Mouse (Mus musculus): ENCODE measurements around the gene Rnf181. TPM values are rescaled to one million over a fixed set of nuclear protein-coding genes. Genes with fewer than 3 reads are reported as not detected.

Rnf181 gene
- total RNA-seq (2015; ENCODE audit: low replicate concordance) (37.1 and 51.6 TPM in 2 replicates), total RNA-seq (2017; ENCODE audit: low replicate concordance) (44.0 and 47.3 TPM in 2 replicates)

DNA sequence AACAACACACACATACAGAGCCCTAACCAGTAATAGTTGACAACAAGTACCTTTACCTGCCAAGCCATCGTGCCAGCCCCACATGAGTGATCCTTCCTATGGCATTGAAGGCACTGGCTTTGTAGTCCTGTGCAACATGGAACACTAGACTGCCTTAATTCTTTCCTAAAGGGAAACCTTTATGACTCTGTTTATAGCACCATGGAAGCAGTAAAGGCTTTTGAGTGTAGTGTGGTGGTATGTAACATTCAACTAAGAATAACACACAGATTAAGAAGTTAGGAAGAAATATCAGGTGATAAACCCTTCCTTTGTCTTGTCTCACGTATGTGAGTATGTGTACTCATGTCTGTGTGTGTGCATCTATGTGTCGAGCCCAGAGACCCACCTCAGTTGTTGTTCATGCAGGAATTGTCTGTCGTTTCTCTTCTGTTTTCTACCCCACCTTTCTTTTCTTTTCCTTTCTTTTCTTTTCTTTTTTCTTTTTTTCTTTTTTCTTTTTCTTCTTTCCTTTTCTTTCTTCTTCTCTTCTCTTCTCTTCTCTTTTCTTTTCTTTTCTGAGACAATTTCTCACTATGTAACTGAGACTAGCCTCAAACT lies at the start of gene Rnf181:
TSS of gene Rnf181 (minus strand) at position 113 of the 600 bp plus-strand sequence.
- no peak for ATAC-seq (replicated peaks; ENCODE audit: low FRiP score, poor library complexity, severe bottlenecking)

DNA sequence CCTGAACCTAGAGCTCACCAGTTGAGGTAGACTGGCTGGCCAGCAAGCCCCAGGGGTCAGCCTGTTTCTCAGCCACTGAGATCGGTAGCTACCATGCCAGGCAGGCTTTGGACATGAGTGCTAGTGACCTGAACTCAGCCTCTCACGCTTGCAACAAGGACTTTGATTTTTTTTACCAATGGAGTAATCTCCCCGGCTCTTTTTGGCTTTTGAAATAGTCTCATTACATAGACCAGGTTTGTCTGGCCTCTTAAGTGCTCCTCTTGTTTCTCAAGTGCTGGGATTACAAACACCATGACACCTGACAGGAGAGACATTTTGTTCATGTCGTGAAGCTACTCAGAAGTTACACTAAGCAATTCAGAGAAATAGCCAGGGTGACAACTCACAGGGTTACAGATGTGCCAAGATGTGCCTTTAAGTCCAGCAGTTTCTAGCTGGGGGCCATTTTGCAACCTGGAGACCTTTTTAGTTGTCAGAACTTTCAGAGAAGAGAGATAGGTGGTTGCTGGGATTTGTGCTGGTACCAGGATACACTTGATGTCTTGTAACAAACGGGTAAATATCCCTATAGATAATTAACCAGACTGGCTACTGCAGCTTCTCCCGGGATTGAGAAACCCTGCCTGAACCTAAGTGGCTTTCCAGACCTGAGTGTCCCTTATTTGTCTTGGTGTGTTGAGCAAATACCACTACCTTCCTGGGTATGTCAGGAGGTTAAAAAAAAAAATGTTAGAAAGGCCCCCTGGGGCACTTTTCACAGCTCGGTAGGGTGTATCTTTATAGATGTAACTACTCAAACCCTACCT lies 49.4 kb upstream of the Rnf181 start:
- ATAC-seq (replicated peaks; ENCODE audit: low FRiP score, poor library complexity, severe bottlenecking) = no peak

DNA sequence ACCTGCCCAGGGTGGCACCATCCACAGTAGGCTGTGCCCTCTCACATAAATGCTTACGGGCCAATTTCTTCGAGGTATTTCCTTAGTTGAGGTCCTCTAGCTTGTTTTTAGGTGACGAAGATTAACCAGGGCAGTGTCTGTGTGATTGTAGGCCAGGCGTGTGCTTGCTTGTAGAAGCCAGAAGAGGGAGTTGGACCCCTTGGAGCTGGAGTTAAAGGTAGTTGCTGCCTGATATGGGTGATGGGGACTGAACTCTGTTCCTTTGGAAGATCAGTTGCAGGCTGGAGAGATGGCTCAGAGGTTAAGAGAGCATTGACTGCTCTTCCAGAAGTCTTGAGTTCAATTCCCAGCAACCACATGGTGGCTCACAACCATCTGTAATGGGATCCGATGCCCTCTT lies 48.4 kb upstream of the Rnf181 start:
- ATAC-seq (replicated peaks; ENCODE audit: low FRiP score, poor library complexity, severe bottlenecking) = no peak

DNA sequence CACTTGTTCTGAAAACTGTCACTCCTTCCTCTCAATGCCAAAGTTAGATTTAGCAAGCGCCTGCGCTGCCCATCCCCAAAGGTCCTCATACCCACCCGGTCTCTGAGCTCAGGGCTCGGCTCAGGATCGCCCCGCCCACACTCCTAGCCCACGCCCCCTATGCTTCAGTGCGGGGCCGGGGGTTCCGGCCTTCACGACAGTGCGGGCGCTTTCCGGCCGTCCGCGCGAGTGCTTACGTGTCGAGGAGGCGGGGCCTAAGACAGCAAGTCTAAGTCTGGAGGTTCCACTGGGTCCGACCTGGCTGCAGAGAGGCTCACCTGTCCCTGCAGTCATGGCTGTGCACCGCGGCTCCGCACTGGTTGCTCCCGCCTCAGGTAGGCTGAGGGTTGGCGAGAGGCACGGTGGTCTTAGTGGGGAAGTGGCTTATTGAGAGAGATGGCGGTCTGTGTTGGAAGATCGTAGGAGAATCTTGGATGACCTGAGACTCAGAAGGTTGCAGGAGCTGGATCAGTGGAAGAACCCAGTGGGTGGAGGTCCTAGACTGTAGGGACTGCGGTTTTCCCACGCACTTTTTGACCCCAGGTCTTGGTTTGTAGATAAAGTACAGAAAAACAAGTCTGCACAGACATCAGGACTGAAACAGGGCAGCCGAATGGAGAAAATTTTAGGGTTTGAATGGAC lies 47.5 kb upstream of the Rnf181 start, which contains the start of gene Ggcx:
TSS of gene Ggcx (plus strand) at position 233 of the 681 bp plus-strand sequence.
- ATAC-seq (replicated peaks; ENCODE audit: low FRiP score, poor library complexity, severe bottlenecking) = peak; percentile 96

DNA sequence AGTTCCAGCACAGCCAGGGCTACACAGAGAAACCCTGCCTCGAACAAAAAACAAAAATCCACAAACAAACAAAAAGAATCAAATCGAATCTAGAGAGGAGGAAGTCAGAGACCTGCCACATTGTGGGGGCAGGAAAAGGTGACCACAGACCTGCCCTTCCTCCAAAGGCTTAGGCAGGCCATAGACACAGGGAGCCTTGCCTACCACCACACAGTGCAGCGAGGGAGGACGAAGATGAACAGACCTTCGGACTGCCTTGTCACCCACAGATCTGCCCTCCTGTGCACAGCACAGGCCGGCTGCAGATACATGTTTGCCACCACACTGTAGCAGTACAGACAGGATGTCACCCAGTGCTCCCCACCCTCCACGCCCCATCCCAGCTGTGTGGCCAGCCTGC lies 43.8 kb upstream of the Rnf181 start:
- ATAC-seq (replicated peaks; ENCODE audit: low FRiP score, poor library complexity, severe bottlenecking) = no peak

DNA sequence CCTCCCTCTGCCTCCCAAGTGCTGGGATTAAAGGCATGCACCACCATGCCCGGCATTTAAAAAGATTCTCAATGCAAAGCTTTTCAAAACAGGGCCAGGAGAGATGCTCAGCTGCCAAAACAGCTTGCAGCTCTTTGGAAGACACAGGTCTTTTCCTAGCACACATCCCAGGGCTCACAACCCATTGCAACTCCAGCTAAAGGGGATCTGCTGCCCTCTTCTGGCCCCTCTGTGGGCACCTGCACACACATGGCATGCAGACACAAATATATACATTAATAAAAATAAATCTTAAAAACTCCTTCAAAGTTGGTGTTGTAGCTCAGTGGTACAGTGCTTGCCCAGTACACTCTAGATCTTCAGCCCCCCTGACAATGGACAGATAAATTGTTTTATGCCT lies 43.2 kb upstream of the Rnf181 start:
- ATAC-seq (replicated peaks; ENCODE audit: low FRiP score, poor library complexity, severe bottlenecking) = no peak

DNA sequence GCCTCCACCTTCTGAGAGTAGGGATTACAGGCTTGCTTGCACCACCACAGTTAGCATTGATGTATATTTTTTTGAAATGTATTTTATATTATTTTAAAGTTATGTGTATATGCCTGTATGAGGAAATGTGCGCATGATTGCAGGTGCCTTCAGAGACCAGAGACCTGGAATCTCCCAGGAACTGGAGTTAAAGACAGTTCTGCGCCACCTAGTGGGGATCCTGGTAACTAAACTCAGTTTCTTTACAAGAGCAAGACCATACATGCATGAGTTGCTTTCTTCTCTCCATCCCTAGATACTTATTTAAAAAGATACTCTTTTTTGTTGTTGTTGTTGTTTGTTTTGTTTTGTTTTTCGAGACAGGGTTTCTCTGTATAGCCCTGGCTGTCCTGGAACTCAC lies 42.8 kb upstream of the Rnf181 start:
- ATAC-seq (replicated peaks; ENCODE audit: low FRiP score, poor library complexity, severe bottlenecking) = 0 out of 2 replicates have a peak, but pooled peaks have one; percentile 45

DNA sequence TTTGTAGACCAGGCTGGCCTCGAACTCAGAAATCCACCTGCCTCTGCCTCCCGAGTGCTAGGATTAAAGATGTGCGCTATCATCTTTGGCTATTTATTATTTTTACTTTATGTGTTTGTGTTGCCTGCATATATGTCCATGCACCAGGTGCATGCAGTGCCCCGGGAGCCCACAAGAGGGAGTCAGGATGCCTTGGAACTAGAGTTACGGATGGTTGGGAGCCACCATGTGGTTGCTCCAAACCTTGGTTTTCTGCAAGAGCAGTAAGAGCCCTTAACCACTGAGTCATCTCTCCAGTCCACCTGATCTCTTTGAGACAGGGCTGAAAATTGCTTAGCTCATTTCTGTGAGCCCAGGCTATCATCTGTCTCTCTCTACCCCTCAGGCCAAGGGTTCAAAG lies 40.4 kb upstream of the Rnf181 start:
- peak; percentile 96 for ATAC-seq (replicated peaks; ENCODE audit: low FRiP score, poor library complexity, severe bottlenecking)

DNA sequence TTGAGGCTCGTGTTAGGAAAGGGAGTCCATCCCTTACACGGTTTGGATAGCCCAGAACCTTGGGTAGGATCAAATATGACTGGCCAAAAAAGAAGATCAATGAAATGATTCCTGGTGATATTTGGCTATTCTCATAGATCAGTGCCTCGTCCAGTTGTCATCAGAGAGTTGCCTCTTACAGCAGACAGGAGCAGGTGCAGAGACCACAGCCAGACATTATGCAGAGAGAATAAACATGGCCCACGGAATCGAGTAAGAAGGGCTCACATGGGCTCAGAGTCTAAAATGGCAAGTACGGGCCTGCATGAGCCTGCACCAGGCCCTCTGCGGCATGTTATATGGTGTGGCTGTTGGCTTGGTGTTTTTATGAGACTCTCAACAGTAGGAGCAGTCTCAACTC lies 38.6 kb upstream of the Rnf181 start:
- no peak for ATAC-seq (replicated peaks; ENCODE audit: low FRiP score, poor library complexity, severe bottlenecking)

DNA sequence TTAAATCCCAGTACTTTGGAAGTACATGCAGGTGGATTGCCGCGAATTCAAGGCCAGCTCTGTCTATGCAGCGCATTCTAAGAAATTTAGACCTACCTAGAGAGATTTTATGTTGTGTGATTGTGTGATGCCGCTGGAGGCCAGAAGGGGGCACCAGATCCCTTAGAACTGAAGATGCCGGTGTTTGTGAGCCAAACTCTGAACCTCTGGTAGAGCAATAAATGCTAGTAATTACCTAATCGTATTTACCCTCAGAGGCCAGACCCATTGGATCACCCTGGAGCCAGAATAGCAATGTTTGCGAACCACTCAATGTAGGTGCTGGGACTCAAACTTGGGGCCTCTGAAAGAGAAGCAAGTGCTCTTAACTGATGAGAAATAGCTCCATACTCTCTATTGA lies 35.1 kb upstream of the Rnf181 start:
- ATAC-seq (replicated peaks; ENCODE audit: low FRiP score, poor library complexity, severe bottlenecking) = peak; percentile 88

DNA sequence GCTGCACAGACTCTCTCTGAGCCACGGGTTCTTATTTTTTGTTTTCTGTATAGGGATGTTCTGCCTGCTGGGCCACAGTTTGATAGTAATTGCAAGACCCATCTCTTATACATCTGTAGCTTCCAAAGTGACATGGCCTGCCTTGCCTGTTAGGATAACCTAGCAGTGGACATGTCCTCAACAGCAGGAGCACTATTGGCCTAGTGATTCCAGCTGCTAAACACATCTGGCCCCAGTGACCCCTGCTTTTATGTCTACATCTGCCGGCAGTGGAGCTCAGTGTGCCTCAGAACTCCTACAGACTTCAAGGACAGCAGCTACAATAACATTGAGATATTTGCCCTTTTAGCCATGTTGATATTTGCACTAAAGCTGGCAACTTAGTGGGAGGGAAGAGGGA lies 33.2 kb upstream of the Rnf181 start:
- ATAC-seq (replicated peaks; ENCODE audit: low FRiP score, poor library complexity, severe bottlenecking) = no peak

DNA sequence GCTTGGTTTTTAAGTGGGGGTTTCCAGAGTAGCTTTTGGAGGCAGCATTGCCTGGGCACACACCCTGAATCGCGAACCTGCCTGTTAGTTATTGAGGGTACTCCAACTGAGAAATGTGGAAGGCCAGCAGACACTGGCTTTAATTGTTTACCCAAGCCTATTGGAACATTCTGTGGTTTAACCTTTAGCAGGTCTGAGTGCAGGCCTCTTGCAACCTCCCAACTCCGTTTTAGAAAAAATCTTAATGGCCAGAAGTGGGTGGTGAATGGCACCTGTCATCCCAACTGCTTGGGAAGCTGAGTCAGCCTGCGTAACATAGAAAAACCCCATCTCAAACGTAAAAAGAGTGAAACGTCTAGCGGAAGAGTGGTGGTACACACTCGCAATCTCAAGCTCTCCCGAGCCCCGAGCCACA lies 30.1 kb upstream of the Rnf181 start:
- no peak for ATAC-seq (replicated peaks; ENCODE audit: low FRiP score, poor library complexity, severe bottlenecking)

DNA sequence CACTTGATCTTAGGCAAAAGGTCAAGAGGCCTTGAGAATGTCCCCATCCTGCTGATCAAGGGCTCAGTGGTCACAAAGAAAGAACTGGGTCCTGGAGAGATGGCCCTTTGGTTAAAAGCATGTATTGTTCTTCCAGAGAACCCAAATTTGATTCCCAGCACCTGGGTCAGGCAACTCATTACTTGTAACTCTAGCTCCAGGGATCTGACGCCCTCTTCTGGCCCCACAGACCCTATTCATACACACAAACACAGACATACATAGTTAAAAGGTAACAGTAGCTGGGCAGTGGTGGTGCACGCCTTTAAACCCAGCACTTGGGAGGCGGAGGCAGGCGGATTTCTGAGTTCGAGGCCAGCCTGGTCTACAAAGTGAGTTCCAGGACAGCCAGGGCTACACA lies 25.6 kb upstream of the Rnf181 start:
- no peak for ATAC-seq (replicated peaks; ENCODE audit: low FRiP score, poor library complexity, severe bottlenecking)

DNA sequence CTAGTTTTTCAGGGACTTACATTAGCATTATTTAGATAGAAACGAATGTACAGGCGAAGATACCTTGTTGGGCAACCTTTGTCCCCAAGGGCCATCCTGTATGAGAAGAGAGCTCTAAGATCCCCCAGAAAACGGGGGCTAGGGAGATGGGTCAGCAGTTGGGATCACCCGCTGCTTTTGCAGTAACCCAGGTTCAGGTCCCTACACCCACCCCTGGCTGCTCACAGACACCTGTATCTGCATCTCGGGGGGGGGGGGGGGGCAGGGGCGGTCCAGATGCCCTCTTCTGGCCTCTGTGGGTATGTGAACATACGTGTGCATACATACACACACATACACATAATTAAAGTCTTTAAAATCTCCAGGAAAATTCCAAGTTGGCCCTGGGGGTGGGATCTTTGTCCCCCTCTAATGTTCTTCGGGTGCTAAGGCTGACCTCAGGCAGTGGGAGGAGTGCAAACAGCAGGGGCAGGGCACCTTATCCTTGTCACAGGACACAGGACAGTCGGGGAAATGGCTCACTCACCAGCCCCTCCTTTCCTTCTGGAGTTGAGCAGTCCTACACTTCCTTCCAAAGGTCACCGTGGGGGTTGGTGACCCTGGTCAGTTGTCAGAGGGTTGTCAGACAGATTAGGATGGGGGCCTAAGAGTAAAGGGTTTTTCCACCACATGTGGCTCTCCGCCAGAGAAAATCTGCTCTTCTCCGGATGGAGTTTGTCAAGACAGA lies 24.2 kb upstream of the Rnf181 start:
- peak; percentile 61 for ATAC-seq (replicated peaks; ENCODE audit: low FRiP score, poor library complexity, severe bottlenecking)

DNA sequence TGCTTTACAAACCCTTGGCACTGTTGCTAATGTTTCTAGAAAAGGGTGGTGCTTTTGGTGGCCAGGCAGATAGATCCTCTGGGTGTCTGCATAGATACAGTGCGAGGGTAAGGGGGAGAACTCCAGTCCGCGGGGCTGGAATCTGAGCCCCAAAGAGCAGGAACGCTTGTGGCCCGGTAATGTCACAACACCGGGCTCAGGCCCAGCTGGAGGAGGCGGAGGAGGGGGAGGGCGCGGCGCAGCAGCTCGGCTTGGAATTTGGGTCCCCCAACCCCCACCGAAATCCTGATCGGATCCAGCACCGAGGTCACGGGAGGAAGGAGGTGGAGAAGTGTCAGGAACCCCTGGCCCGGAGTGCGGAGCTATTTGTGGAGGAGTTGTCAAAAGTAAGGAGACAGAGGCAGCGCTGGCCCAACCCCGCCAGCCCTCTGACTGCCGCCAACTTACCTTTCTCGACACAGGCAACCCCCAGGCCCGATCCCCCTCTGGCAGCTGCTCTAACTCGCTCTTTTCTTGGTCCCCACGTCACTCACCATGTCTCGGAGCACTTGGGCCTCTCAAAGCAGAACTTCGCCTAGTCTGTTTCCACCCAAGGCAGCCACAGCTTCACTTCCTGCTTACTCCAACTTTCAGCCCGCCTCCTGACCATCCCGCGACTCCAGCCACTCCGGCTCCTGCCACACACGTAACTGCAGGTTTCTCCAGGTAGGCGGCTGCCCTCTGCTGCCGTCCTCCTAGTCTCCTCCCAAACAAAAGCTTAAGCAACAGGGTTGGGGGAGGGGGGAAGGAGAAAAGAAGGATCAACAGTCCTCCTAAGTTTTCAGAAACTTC lies 23.4 kb upstream of the Rnf181 start, which contains the start of gene Vamp8:
TSS of gene Vamp8 (minus strand) at position 763 of the 831 bp plus-strand sequence.
- peak; percentile 63 for ATAC-seq (replicated peaks; ENCODE audit: low FRiP score, poor library complexity, severe bottlenecking)

DNA sequence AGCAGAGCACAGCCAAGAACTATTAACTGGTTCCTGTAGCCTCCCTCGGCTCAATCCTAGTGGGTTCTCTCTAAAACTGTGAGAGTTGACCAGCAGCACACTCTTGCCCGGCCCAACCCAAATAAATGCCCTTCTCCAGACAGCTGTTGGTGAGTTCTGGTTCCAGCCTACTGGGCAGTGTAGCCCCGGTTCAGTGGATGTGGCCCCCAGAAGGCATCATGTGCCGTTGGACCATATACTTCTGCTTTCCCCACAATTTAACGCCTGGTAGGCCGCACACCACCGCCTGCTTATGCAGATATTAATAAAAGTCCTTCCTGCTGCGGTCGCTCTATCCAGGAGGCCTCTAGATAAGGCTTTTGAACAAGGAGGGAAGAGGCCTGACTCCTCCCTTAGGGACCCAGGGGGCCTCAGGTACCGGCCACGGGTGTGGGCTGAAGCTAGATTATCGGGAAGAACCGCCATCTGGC lies 22.8 kb upstream of the Rnf181 start:
- peak; percentile 80 for ATAC-seq (replicated peaks; ENCODE audit: low FRiP score, poor library complexity, severe bottlenecking)

DNA sequence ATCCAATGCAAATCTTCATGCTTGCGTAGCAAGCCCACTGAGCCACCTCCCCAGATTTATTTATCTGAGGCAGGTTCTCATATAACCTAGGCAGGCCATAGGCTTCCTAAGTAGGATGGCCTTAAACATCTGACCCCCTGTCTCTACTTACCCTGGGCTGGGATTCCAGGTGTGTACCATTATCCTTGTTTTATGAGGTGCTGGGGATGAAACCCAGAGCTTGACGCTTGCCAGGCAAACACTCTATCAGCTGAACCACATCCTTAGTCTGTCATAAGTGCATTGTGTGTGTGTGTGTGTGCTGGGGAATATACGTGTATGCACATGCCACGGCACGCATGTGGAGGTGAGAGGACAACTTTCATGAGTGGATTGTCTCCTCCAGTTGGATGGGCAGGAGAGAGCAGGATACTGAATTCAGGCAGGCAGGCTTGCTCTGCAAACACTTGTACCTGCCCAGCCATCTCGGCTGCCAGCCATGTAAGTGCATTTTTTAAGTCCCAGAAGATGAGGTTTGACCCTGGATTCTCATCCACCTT lies 22.1 kb upstream of the Rnf181 start:
- ATAC-seq (replicated peaks; ENCODE audit: low FRiP score, poor library complexity, severe bottlenecking) = no peak

DNA sequence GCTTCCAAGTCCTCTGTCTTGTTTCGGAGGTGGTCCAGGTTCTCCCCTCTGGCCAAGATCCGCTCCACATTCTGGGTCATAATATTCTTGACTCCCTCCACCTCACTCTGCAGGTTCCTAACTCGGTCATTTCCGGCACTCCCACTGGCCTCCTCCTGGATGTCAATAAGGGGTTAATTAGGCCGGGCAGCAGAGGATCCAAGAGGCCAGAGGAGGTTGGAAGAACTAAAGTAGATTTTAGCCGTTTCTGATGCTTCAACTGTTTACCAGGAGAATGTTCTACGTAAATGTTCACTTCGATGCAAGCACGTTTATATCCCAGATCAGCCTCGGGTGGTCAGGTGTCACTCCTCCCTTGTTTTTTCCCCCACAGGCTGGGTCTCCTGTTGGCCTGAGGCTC lies 21.5 kb upstream of the Rnf181 start:
- ATAC-seq (replicated peaks; ENCODE audit: low FRiP score, poor library complexity, severe bottlenecking) = no peak

DNA sequence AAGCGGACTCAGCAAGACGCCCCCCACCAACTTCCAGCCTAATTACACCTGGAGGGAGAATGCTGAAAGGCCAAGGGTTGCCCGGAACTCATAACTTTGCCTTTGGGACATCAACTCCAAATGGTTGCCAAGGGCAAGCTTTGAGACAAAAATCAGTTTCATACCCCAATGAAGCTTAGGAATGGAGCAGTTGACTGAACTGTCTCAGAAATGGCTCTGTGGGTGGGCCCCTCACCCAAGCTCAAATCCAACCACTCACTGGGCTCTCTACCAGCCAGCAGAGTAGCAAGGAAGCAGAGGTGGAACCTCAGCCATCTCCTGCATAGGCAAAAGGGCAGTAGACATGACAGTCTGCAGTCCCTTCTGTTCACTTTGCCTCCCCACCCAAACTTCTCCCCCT lies 21.1 kb upstream of the Rnf181 start:
- ATAC-seq (replicated peaks; ENCODE audit: low FRiP score, poor library complexity, severe bottlenecking) = no peak

All from erythroblast, adult 5-6 weeks (primary cell).